Mouse (Mus musculus) C2C12 (cell line): ENCODE results near the gene Slc4a3. TPM values are rescaled to one million over a fixed set of nuclear protein-coding genes. Genes with fewer than 3 reads are reported as not detected.

Experiments
- H3K27me3 ChIP-seq: one replicate; pipeline ENCODE4 v1.6.1; 2011; ENCODE audit not compliant: control insufficient read depth, insufficient read depth, insufficient read length
- H3K36me3 ChIP-seq: one replicate; pipeline ENCODE4 v1.6.1; 2011; ENCODE audit not compliant: control insufficient read depth, insufficient read depth
- H3K4me3 ChIP-seq: one replicate; pipeline ENCODE4 v1.5.1; 2011; ENCODE audit warnings: mild to moderate bottlenecking, control low read depth; ENCODE audit not compliant: poor library complexity, insufficient read depth, severe bottlenecking
- H3K79me2 ChIP-seq: one replicate; pipeline ENCODE4 v1.6.1; 2011; ENCODE audit not compliant: control insufficient read depth, insufficient read depth
- H3K79me3 ChIP-seq: one replicate; pipeline ENCODE4 v1.6.1; 2011; ENCODE audit warnings: low read depth, control low read depth
- H3ac ChIP-seq: one replicate; pipeline ENCODE3; 2011; ENCODE audit warnings: low read depth; ENCODE audit not compliant: control insufficient read depth, insufficient read length
- CEBPB ChIP-seq: IDR thresholded peaks from one replicate; pipeline ENCODE4 v1.6.1; 2011; ENCODE audit warnings: low read depth, mild to moderate bottlenecking, control low read depth, moderate library complexity
- CTCF ChIP-seq: IDR thresholded peaks from one replicate; pipeline ENCODE4 v1.5.1; 2011; ENCODE audit not compliant: control insufficient read depth, insufficient read depth, insufficient read length
- FOSL1 ChIP-seq: IDR thresholded peaks from one replicate; pipeline ENCODE4 v1.8.0; 2011; ENCODE audit warnings: mild to moderate bottlenecking, low read length; ENCODE audit not compliant: poor library complexity, insufficient read depth, severe bottlenecking
- MAX ChIP-seq: IDR thresholded peaks from one replicate; pipeline ENCODE4 v1.6.1; 2011; ENCODE audit warnings: mild to moderate bottlenecking, control low read depth
- MYOD1 ChIP-seq: IDR thresholded peaks from one replicate; pipeline ENCODE4 v1.6.1; 2011; ENCODE audit warnings: low read depth; ENCODE audit not compliant: control insufficient read depth, insufficient read length
- MYOG ChIP-seq: IDR thresholded peaks from one replicate; pipeline ENCODE4 v1.6.1; 2011; ENCODE audit not compliant: control insufficient read depth, insufficient read length; ENCODE audit errors: extremely low read depth
- USF1 ChIP-seq: IDR thresholded peaks from one replicate; pipeline ENCODE4 v1.6.1; 2011; ENCODE audit warnings: low read depth, mild to moderate bottlenecking, control low read depth, moderate library complexity
- polyA plus RNA-seq: library from polyadenylated mRNA; unstranded; fragments of >200 nt; fragmentation: generic; extraction: Trizol; gene quantifications from one replicate; pipeline ENCODE4 v1.2.1, GENCODE M21; 2012; ENCODE audit warnings: missing spikeins

The Slc4a3 gene
- polyA plus RNA-seq, 1 experiment: 3.1 TPM

DNA sequence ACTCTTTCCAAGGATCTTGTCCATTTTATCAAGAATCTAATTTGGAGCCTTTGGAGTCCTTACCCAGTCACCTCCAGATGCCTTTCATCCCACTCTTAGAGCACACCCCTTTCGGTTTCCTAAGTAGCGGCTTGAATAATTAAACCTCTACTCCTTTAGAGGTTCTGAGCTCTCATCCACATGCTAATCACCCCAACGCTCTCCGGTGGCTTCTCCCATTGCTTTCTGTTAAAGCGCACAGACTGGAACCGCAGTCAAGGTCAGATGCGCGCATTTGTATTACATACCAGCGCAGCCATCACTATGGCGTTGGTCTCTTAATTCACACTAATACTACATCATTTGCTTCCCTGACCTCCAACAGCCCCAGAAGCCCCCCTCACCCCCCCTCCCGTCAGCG, 55.7 kb downstream of the Slc4a3 start:
- H3ac ChIP-seq: no peak overlapping the region
- H3K4me3 ChIP-seq: no peak overlapping the region
- H3K27me3 ChIP-seq: peaks cover 12% of the 10 kb centered on the region
- no peaks in the 10 kb centered on the region for H3K79me3 ChIP-seq
- no peaks in the 10 kb centered on the region for H3K79me2 ChIP-seq
- no peak for TF ChIP-seq USF1
- TF ChIP-seq CEBPB: no peak
- no peaks in the 10 kb centered on the region for H3K36me3 ChIP-seq

DNA sequence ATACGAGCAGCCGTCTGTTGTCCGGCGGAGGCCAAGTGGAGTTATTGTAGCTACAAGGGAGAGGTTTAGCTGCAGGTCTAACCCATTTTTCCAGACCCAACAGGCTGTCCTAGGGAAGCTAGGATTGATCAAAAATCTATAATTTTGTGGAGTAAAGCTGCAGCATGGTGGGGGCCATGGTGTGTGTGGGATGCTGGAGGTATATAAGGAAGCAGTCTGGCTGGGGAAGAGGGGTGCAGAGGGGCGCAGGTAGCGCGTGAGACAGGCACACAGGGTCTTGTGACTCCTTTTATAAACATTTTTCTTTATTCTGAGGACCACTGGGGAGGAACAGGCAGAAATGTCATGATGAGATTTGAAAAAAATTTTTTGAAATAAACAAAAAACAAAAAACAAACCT, 57.5 kb downstream of the Slc4a3 start:
- Histone ChIP-seq H3ac (no peak overlapping the region), H3K79me3 (no peaks in the 10 kb centered on the region), H3K79me2 (no peaks in the 10 kb centered on the region), H3K4me3 (no peak overlapping the region), H3K27me3 (peaks cover 12% of the 10 kb centered on the region), H3K36me3 (no peaks in the 10 kb centered on the region)
- TF ChIP-seq CEBPB (no peak), MYOD1 (no peak), FOSL1 (no peak), CTCF (no peak), USF1 (no peak), MYOG (no peak), MAX (no peak)

GRCm38 (mm10) chr1:75608225-75608624, 62.2 kb downstream of the Slc4a3 start:
- Histone ChIP-seq H3ac (no peak overlapping the region), H3K79me2 (no peaks in the 10 kb centered on the region), H3K79me3 (no peaks in the 10 kb centered on the region), H3K36me3 (no peaks in the 10 kb centered on the region), H3K27me3 (peaks cover 7% of the 10 kb centered on the region), H3K4me3 (no peak overlapping the region)
- TF ChIP-seq CEBPB: peak; percentile 81
- no peak for TF ChIP-seq FOSL1

DNA sequence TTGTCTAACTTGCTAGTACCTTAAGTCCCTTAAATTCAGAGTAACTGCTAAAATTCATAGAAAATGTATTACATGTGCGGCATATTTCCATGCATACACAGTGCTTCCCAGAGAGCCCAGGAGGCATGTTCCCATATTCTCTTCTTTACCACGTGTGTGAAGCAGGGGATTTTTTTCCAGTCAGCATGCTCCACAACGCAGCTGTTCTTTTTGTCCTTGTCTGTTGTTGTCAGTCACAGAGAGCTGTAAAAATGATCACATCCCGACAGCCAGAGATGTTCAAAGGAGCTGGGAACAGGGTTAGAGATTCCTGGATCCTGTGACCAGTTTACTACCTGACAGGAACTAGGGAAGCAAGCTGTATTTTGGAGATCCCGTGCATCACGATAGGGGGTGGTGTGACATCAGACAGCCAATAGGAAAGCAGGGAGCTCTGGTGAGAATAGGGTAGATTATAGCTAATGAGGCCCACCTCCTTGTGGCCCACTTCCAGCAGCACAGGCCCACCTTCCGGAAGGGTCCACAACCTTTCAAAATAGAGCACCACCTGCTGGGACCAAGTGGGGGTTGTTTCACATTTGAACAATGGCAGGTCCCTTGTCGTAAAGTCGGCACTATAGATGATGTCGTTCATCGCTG, 62.7 kb downstream of the Slc4a3 start:
- H3ac ChIP-seq: no peak overlapping the region
- no peaks in the 10 kb centered on the region for H3K36me3 ChIP-seq

GRCm38 (mm10) chr1:75609264-75609662, 63.2 kb downstream of the Slc4a3 start:
- Histone ChIP-seq H3K79me3 (no peaks in the 10 kb centered on the region), H3ac (no peak overlapping the region), H3K36me3 (no peaks in the 10 kb centered on the region), H3K4me3 (no peak overlapping the region), H3K79me2 (no peaks in the 10 kb centered on the region), H3K27me3 (peaks cover 3% of the 10 kb centered on the region)
- no peak for TF ChIP-seq USF1
- TF ChIP-seq CTCF: no peak
- TF ChIP-seq FOSL1: no peak
- TF ChIP-seq MAX: no peak
- TF ChIP-seq CEBPB: no peak
- no peak for TF ChIP-seq MYOD1
- no peak for TF ChIP-seq MYOG

More for the DNA sequence above, 62.7 kb downstream of the Slc4a3 start:
- Histone ChIP-seq H3K79me2 (no peaks in the 10 kb centered on the region), H3K4me3 (no peak overlapping the region), H3K27me3 (peaks cover 3% of the 10 kb centered on the region), H3K79me3 (no peaks in the 10 kb centered on the region)
- TF ChIP-seq MYOD1 (no peak), FOSL1 (no peak), MYOG (no peak), CTCF (no peak), MAX (no peak), CEBPB (no peak), USF1 (no peak)

GRCm38 (mm10) chr1:75610553-75610952, 64.5 kb downstream of the Slc4a3 start:
- Histone ChIP-seq H3K79me2 (no peaks in the 10 kb centered on the region), H3K36me3 (no peaks in the 10 kb centered on the region), H3K79me3 (no peaks in the 10 kb centered on the region), H3K4me3 (no peak overlapping the region), H3K27me3 (peaks cover 3% of the 10 kb centered on the region), H3ac (no peak overlapping the region)
- TF ChIP-seq USF1 (no peak), MAX (no peak), FOSL1 (no peak), CTCF (no peak), MYOD1 (no peak), CEBPB (no peak), MYOG (no peak)

Other genes with a start within 250 kb of the Slc4a3 start
- gene Dnpep, start 228.3 kb upstream of the Slc4a3 start, polyA plus RNA-seq: 134 TPM
- 657 TPM for gene Des, start 185.9 kb upstream of the Slc4a3 start, polyA plus RNA-seq
- gene Speg, start 171.0 kb upstream of the Slc4a3 start, polyA plus RNA-seq: 29.4 TPM
- 78.8 TPM for gene Gmppa, start 110.3 kb upstream of the Slc4a3 start, polyA plus RNA-seq
- 0.05 TPM for gene Asic4, start 95.8 kb upstream of the Slc4a3 start, polyA plus RNA-seq
- 49.3 TPM for gene Chpf, start 67.0 kb upstream of the Slc4a3 start, polyA plus RNA-seq
- gene Tmem198, start 66.7 kb upstream of the Slc4a3 start, polyA plus RNA-seq: 0.70 TPM
- 31.6 TPM for gene Obsl1, start 39.8 kb upstream of the Slc4a3 start, polyA plus RNA-seq
- 0.64 TPM for gene Inha, start 39.2 kb upstream of the Slc4a3 start, polyA plus RNA-seq
- 7.4 TPM for gene Stk11ip, start 24.7 kb upstream of the Slc4a3 start, polyA plus RNA-seq